Mouse (Mus musculus) CH12.LX (cell line): ENCODE results near the gene Atp5h. TPM values are rescaled to one million over a fixed set of nuclear protein-coding genes. Genes with fewer than 3 reads are reported as not detected.

Experiments
- DNase-seq: peaks from one replicate; pipeline ENCODE4 v3.0.0-alpha.2; 2013; ENCODE audit errors: extremely low read depth
- H3K27ac ChIP-seq: 2 replicates; pipeline ENCODE4 v1.5.1; 2012; ENCODE audit warnings: low read depth, mild to moderate bottlenecking, control low read depth, moderate library complexity; ENCODE audit not compliant: insufficient read depth
- H3K27me3 ChIP-seq: replicated peaks from 2 replicates; pipeline ENCODE3; 2012; ENCODE audit warnings: inconsistent platforms
- H3K36me3 ChIP-seq, 2 experiments: replicated peaks in 1 of 2; 2 replicates each; pipeline versions ENCODE3 to v1.6.1; 2012; ENCODE audit warnings: inconsistent platforms in 1 of 2, low read length in 1 of 2, mild to moderate bottlenecking in 1 of 2, mixed read lengths in 1 of 2, moderate library complexity in 1 of 2; ENCODE audit not compliant: control insufficient read depth in 1 of 2, insufficient read depth in 1 of 2
- H3K4me1 ChIP-seq, 2 experiments: 2 replicates each; pipeline ENCODE4 v1.6.1; 2012; ENCODE audit warnings: inconsistent platforms in 1 of 2, moderate library complexity in 1 of 2; ENCODE audit not compliant: insufficient read depth in 2 of 2, control insufficient read depth in 1 of 2
- H3K4me2 ChIP-seq: 2 replicates; pipeline ENCODE4 v1.6.1; 2012; ENCODE audit warnings: low read depth, mild to moderate bottlenecking, control low read depth; ENCODE audit not compliant: poor library complexity, insufficient read depth, severe bottlenecking
- H3K4me3 ChIP-seq, 3 experiments: fragments of 150-350 bp in 1 of 3; sonication (generic) in 1 of 3; replicated peaks in 1 of 3; 2 replicates each; pipeline versions ENCODE3 to v1.5.1; 2011 to 2012; ENCODE audit warnings: low read depth in 2 of 3, low read length in 2 of 3, mild to moderate bottlenecking in 2 of 3, moderate library complexity in 2 of 3, control low read depth in 1 of 3, improper control_type of control experiment in 1 of 3, inconsistent platforms in 1 of 3, mixed read lengths in 1 of 3; ENCODE audit not compliant: poor library complexity in 1 of 3
- H3K79me2 ChIP-seq: replicated peaks from 2 replicates; pipeline ENCODE4 v1.6.1; 2012; ENCODE audit warnings: mild to moderate bottlenecking, moderate library complexity; ENCODE audit not compliant: control insufficient read depth, poor library complexity, insufficient read depth, severe bottlenecking; ENCODE audit errors: extremely low read depth
- H3K9ac ChIP-seq: 2 replicates; pipeline ENCODE4 v1.6.1; 2012; ENCODE audit warnings: low read depth, mild to moderate bottlenecking, control low read depth, moderate library complexity; ENCODE audit not compliant: insufficient read depth
- H3K9me3 ChIP-seq: replicated peaks from 2 replicates; pipeline ENCODE3; 2012; ENCODE audit warnings: low read length, inconsistent platforms, mixed read lengths
- CHD1 ChIP-seq: IDR thresholded peaks from 2 replicates; pipeline ENCODE4 v1.6.1; 2012; ENCODE audit warnings: low read depth, low read length, improper control_type of control experiment, inconsistent platforms
- CHD2 ChIP-seq: IDR thresholded peaks from 2 replicates; pipeline ENCODE4 v1.6.1; 2011; ENCODE audit warnings: low read length, improper control_type of control experiment
- CTCF ChIP-seq, 2 experiments: IDR thresholded peaks in 1 of 2; conservative IDR thresholded peaks in 1 of 2; 2 replicates each; pipeline ENCODE4 v1.5.1; 2011 to 2012; ENCODE audit warnings: low read depth in 2 of 2, low read length in 2 of 2, improper control_type of control experiment in 1 of 2, inconsistent platforms in 1 of 2, mild to moderate bottlenecking in 1 of 2, moderate library complexity in 1 of 2
- E2F4 ChIP-seq: IDR thresholded peaks from 2 replicates; pipeline ENCODE4 v1.6.1; 2011; ENCODE audit warnings: low read depth, low read length, improper control_type of control experiment; ENCODE audit not compliant: insufficient replicate concordance
- ELF1 ChIP-seq: IDR thresholded peaks from 2 replicates; pipeline ENCODE4 v1.6.1; 2014; ENCODE audit warnings: low read depth, mild to moderate bottlenecking, inconsistent platforms, low read length, improper control_type of control experiment
- EP300 ChIP-seq: IDR thresholded peaks from 2 replicates; pipeline ENCODE4 v1.6.1; 2011; ENCODE audit warnings: low read length, improper control_type of control experiment
- GABPA ChIP-seq: IDR thresholded peaks from 2 replicates; pipeline ENCODE4 v1.6.1; 2012; ENCODE audit warnings: low read depth, low read length, improper control_type of control experiment, inconsistent platforms; ENCODE audit not compliant: insufficient replicate concordance
- HCFC1 ChIP-seq: IDR thresholded peaks from 2 replicates; pipeline ENCODE4 v1.6.1; 2012; ENCODE audit warnings: low read depth, mild to moderate bottlenecking, inconsistent platforms, low read length, improper control_type of control experiment
- JUND ChIP-seq: conservative IDR thresholded peaks from 2 replicates; pipeline ENCODE4 v1.6.1; 2011; ENCODE audit warnings: low read depth, low read length, improper control_type of control experiment
- KAT2A ChIP-seq: IDR thresholded peaks from 2 replicates; pipeline ENCODE4 v1.6.1; 2012; ENCODE audit warnings: low read length, improper control_type of control experiment, inconsistent platforms; ENCODE audit not compliant: insufficient replicate concordance
- MAFK ChIP-seq: IDR thresholded peaks from 2 replicates; pipeline ENCODE4 v1.6.1; 2011; ENCODE audit warnings: low read length, improper control_type of control experiment; ENCODE audit not compliant: insufficient replicate concordance
- MAX ChIP-seq: IDR thresholded peaks from 2 replicates; pipeline ENCODE4 v1.6.1; 2011; ENCODE audit warnings: low read length, improper control_type of control experiment
- MAZ ChIP-seq: IDR thresholded peaks from 2 replicates; pipeline ENCODE4 v1.6.1; 2012; ENCODE audit warnings: low read depth, mild to moderate bottlenecking, inconsistent platforms, low read length, improper control_type of control experiment, moderate library complexity
- MEF2A ChIP-seq: IDR thresholded peaks from 2 replicates; pipeline ENCODE4 v1.6.1; 2014; ENCODE audit warnings: low read depth, mild to moderate bottlenecking, inconsistent platforms, low read length, improper control_type of control experiment, borderline replicate concordance
- MXI1 ChIP-seq: IDR thresholded peaks from 2 replicates; pipeline ENCODE4 v1.6.1; 2011; ENCODE audit warnings: mild to moderate bottlenecking, low read depth, low read length, improper control_type of control experiment
- MYC ChIP-seq: IDR thresholded peaks from 2 replicates; pipeline ENCODE4 v1.6.1; 2011; ENCODE audit warnings: low read depth, mild to moderate bottlenecking, improper control_type of control experiment, low read length
- NELFE ChIP-seq: IDR thresholded peaks from 2 replicates; pipeline ENCODE4 v1.6.1; 2011; ENCODE audit warnings: low read depth, low read length, improper control_type of control experiment
- NRF1 ChIP-seq: IDR thresholded peaks from 2 replicates; pipeline ENCODE4 v1.6.1; 2014; ENCODE audit warnings: low read depth, mild to moderate bottlenecking, inconsistent platforms, low read length, improper control_type of control experiment, moderate library complexity
- POLR2A ChIP-seq: IDR thresholded peaks from 2 replicates; pipeline ENCODE4 v1.6.1; 2011; ENCODE audit warnings: low read depth, mild to moderate bottlenecking, improper control_type of control experiment, low read length
- RAD21 ChIP-seq: IDR thresholded peaks from 2 replicates; pipeline ENCODE4 v1.6.1; 2011; ENCODE audit warnings: low read depth, mild to moderate bottlenecking, low read length, improper control_type of control experiment, moderate library complexity
- SMC3 ChIP-seq: IDR thresholded peaks from 2 replicates; pipeline ENCODE4 v1.6.1; 2011; ENCODE audit warnings: low read depth, low read length, improper control_type of control experiment
- TBP ChIP-seq: conservative IDR thresholded peaks from 2 replicates; pipeline ENCODE4 v1.6.1; 2011; ENCODE audit warnings: low read depth, low read length, improper control_type of control experiment
- TCF12 ChIP-seq: IDR thresholded peaks from 2 replicates; pipeline ENCODE4 v1.6.1; 2014; ENCODE audit warnings: low read depth, mild to moderate bottlenecking, inconsistent platforms, low read length, improper control_type of control experiment
- USF2 ChIP-seq: conservative IDR thresholded peaks from 2 replicates; pipeline ENCODE4 v1.6.1; 2011; ENCODE audit warnings: low read depth, low read length, improper control_type of control experiment
- ZC3H11A ChIP-seq: IDR thresholded peaks from 2 replicates; pipeline ENCODE4 v1.6.1; 2012; ENCODE audit warnings: low read depth, mild to moderate bottlenecking, inconsistent platforms, low read length, improper control_type of control experiment
- ZKSCAN1 ChIP-seq: IDR thresholded peaks from 2 replicates; pipeline ENCODE4 v1.6.1; 2012; ENCODE audit warnings: low read depth, inconsistent platforms, low read length, improper control_type of control experiment, borderline replicate concordance
- ZMIZ1 ChIP-seq: IDR thresholded peaks from 2 replicates; pipeline ENCODE4 v1.6.1; 2012; ENCODE audit warnings: low read depth, mild to moderate bottlenecking, inconsistent platforms, low read length, improper control_type of control experiment
- ZNF384 ChIP-seq: IDR thresholded peaks from 2 replicates; pipeline ENCODE4 v1.6.1; 2012; ENCODE audit warnings: low read depth, low read length, improper control_type of control experiment, inconsistent platforms
- dilution Hi-C: fragments of 300-500 bp; cut with MboI; formaldehyde crosslinking; loops from 2 replicates; pipeline ENCODE4 v1.14.3; 2020; ENCODE audit warnings: low sequenced_read_pairs; ENCODE audit not compliant: extremely low pct_unique_long_range_greater_than_20kb, extremely low pct_ligation_motif_present
- in situ Hi-C: fragments of 300-500 bp; cut with MboI; formaldehyde crosslinking; loops from 3 replicates; pipeline ENCODE4 v1.14.3; 2019; ENCODE audit warnings: low sequenced_read_pairs, low pct_ligation_motif_present, low pct_unique_long_range_greater_than_20kb, mixed read lengths
- polyA plus RNA-seq: library from polyadenylated mRNA; unstranded; fragments of >175 nt; gene quantifications from 2 replicates; pipeline ENCODE4 v1.2.1, GENCODE M21; 2012; ENCODE audit warnings: low read depth; ENCODE audit not compliant: insufficient read length
- total RNA-seq, 2 experiments: library from RNA; depleted of rRNA; stranded (reverse); fragments of 300-350 nt in 1 of 2; fragments of >200 nt in 1 of 2; gene quantifications; 2 replicates each; pipeline ENCODE4 v1.2.3; 2012 to 2014

Gene Atp5h
- total and polyA plus RNA-seq, 3 experiments = 500 to 711 (median 671) TPM

- H3K4me1 ChIP-seq = peaks cover 5 to 36% of the 10 kb centered on the region in 2 experiments
- no peak for TF ChIP-seq NELFE
- TF ChIP-seq TBP = no peak
- no peak for TF ChIP-seq ZMIZ1
- no peak for TF ChIP-seq TCF12
- TF ChIP-seq ELF1 = no peak
- no peak for TF ChIP-seq SMC3
- TF ChIP-seq NRF1 = no peak
- no peak for TF ChIP-seq MAZ
- no peak for TF ChIP-seq E2F4
- no peak for TF ChIP-seq GABPA
- no peak for TF ChIP-seq CHD2
- dilution Hi-C loops = no loop called here
Observed at GRCm38 (mm10) chr11:115423091-115423490, 3.3 kb upstream of the Atp5h start.

DNA sequence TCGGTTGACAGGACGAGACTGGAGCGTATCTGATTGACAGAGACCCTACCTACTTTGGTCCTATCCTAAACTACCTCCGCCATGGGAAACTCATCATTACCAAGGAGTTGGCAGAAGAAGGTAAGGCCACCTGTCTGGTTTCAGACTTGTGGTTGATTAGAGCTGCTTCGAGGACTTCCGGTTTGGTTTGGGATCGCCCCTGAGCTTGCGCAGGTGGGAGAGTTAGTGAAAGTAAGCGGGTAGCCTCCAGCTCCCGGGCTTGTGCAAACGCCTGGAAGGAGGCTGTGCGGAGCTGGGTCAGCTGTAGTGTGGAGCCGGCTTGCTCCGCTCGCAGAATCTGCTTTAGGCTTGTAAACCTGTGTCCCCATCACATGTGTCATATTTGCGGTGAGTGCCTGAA lies 2.2 kb upstream of the Atp5h start:
- H3K36me3 ChIP-seq = peaks cover 3 to 54% of the 10 kb centered on the region in 2 experiments
- TF ChIP-seq MEF2A = no peak
- TF ChIP-seq POLR2A = no peak
- TF ChIP-seq JUND = no peak
- 0 out of 2 replicates have a peak, but pooled peaks have one; percentile 34 for TF ChIP-seq MXI1
- no peak for TF ChIP-seq HCFC1
- no peak for TF ChIP-seq ZC3H11A
- no peak for TF ChIP-seq CHD1
- no peak for TF ChIP-seq RAD21
- TF ChIP-seq CTCF (conservative IDR thresholded peaks at IDR 0.05 in 1 of 2, IDR thresholded peaks at IDR 0.05 in 1 of 2; ENCODE audit: low read depth in 2 of 2, low read length in 2 of 2) = no peak
- TF ChIP-seq ZMIZ1 = no peak
- peak; percentile 44; the same call in 1 of the 2 replicates for TF ChIP-seq ELF1
- no peak for TF ChIP-seq TBP
- no peak for TF ChIP-seq USF2
- TF ChIP-seq KAT2A = no peak
- TF ChIP-seq SMC3 = no peak
- TF ChIP-seq ZKSCAN1 = no peak
- no peak for TF ChIP-seq MAX
- TF ChIP-seq TCF12 = peak; percentile 28; the same call in 1 of the 2 replicates
- TF ChIP-seq EP300 = no peak
- no peak for TF ChIP-seq MAFK
- TF ChIP-seq NRF1 = peak; percentile 72
- TF ChIP-seq MYC = no peak
- TF ChIP-seq ZNF384 = no peak
- dilution Hi-C loops (no loop called here), in situ Hi-C loops (no loop called here)
- peaks cover 3 to 42% of the 10 kb centered on the region in 2 experiments for H3K4me1 ChIP-seq
- H3K27ac ChIP-seq = no peak overlapping the region
- no peak for DNase-seq
- no peak overlapping the region for H3K4me3 ChIP-seq
- H3K27me3 ChIP-seq = no peaks in the 10 kb centered on the region
- H3K9ac ChIP-seq = no peak overlapping the region
- H3K4me2 ChIP-seq = no peak overlapping the region
- H3K79me2 ChIP-seq = peaks cover 22% of the 10 kb centered on the region
- H3K9me3 ChIP-seq = no peaks in the 10 kb centered on the region

More at GRCm38 (mm10) chr11:115423091-115423490, 3.3 kb upstream of the Atp5h start:
- Histone ChIP-seq H3K4me2 (no peak overlapping the region), H3K9me3 (no peaks in the 10 kb centered on the region), H3K27me3 (no peaks in the 10 kb centered on the region), H3K79me2 (peaks cover 16% of the 10 kb centered on the region), H3K36me3 (peaks cover 3 to 54% of the 10 kb centered on the region in 2 experiments), H3K9ac (no peak overlapping the region), H3K4me3 (no peak overlapping the region), H3K27ac (no peak overlapping the region)
- no peak for DNase-seq
- in situ Hi-C loops = no loop called here
